Mouse (Mus musculus) bone marrow, adult 2 months (tissue): ENCODE measurements around the gene Olfr1013.

ENCODE experiments used
- CTCF ChIP-seq: fragments of 200-500 bp; IDR thresholded peaks from 2 replicates; pipeline ENCODE4 v1.5.1; 2011; ENCODE audit warnings: low read length, control low read depth; ENCODE audit not compliant: control insufficient read depth, insufficient read depth
- POLR2A ChIP-seq: fragments of 200-500 bp; IDR thresholded peaks from 2 replicates; pipeline ENCODE4 v1.6.1; 2011; ENCODE audit warnings: low read depth, mild to moderate bottlenecking, control low read depth, low read length, borderline replicate concordance; ENCODE audit not compliant: control insufficient read depth

DNA sequence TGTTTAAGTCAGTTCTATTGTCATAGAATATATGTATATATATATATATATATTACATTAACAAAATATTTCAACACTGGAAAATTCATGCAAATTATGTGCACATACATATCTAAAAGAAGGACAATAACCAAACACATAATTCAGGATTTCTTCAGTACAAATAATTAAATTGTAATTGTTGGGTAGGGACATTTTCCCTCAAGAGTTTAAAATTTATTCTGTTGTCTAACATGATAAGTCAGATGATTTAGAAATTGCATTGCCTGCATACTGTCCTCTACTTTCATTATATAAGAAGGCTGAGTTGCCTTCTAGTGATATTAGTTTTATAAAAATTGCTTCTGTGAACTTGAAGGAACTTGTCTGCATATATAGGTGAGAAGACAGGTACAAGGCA, 51.3 kb downstream of the Olfr1013 start, which contains the start of gene Olfr1018:
- TF ChIP-seq CTCF (no peak), POLR2A (no peak)
